Mouse (Mus musculus) forebrain, postnatal 0 days (tissue): ENCODE measurements at regions not wholly inside any gene's neighbourhood (a gene's known extent, or its start where the extent isn't known, plus 50 kb on each side); places are given as distances from the start of the nearest gene placed in this dataset.

Experiments used
- ATAC-seq: fragments of 200-750 bp; cut with Nextera tagmentation; 2 replicates; pipeline ENCODE4 v1.8.0; 2017; ENCODE audit warnings: mild to moderate bottlenecking, moderate library complexity
- DNase-seq: peaks from one replicate; pipeline ENCODE4 v3.0.0-alpha.2; 2015
- H3K27ac ChIP-seq: fragments of 300-500 bp; sonication (generic); 2 replicates; pipeline ENCODE4 v1.5.1; 2014; ENCODE audit warnings: low read depth, mild to moderate bottlenecking, antibody characterized with exemption, low read length, moderate library complexity, mixed read lengths
- H3K27me3 ChIP-seq: fragments of 300-500 bp; sonication (generic); 2 replicates; pipeline ENCODE4 v1.6.1; 2014; ENCODE audit warnings: mild to moderate bottlenecking, low read length, mixed read lengths; ENCODE audit not compliant: insufficient read depth
- H3K36me3 ChIP-seq: fragments of 300-500 bp; sonication (generic); 2 replicates; pipeline ENCODE4 v1.6.1; 2014; ENCODE audit warnings: mild to moderate bottlenecking, moderate library complexity; ENCODE audit not compliant: insufficient read depth
- H3K4me1 ChIP-seq: fragments of 300-500 bp; sonication (generic); 2 replicates; pipeline ENCODE4 v1.6.1; 2014; ENCODE audit warnings: antibody characterized with exemption; ENCODE audit not compliant: insufficient read depth
- H3K4me2 ChIP-seq: fragments of 300-500 bp; sonication (generic); 2 replicates; pipeline ENCODE4 v1.6.1; 2014; ENCODE audit warnings: low read depth, mild to moderate bottlenecking, moderate library complexity
- H3K4me3 ChIP-seq: fragments of 300-500 bp; sonication (generic); 2 replicates; pipeline ENCODE4 v1.5.1; 2014; ENCODE audit warnings: low read depth, low read length, mixed read lengths
- H3K9ac ChIP-seq: fragments of 300-500 bp; sonication (generic); 2 replicates; pipeline ENCODE4 v1.6.1; 2014; ENCODE audit warnings: mild to moderate bottlenecking
- H3K9me3 ChIP-seq: fragments of 300-500 bp; sonication (generic); 2 replicates; pipeline ENCODE4 v1.6.1; 2016; ENCODE audit warnings: low read length
- CTCF ChIP-seq: sonication (generic); IDR thresholded peaks from 2 replicates; pipeline ENCODE4 v1.5.1; 2016; ENCODE audit warnings: antibody characterized with exemption, control low read depth, low read depth
- whole genome bisulfite sequencing: fragments of 180-500 bp; shearing (Covaris S2); extraction: QIAGEN DNeasy Blood & Tissue Kit; methylation state at CpG from one replicate; pipeline ENCODE4 v1.1.7; 2014; 5-methylcytosine and 5-hydroxymethylcytosine counted together

DNA sequence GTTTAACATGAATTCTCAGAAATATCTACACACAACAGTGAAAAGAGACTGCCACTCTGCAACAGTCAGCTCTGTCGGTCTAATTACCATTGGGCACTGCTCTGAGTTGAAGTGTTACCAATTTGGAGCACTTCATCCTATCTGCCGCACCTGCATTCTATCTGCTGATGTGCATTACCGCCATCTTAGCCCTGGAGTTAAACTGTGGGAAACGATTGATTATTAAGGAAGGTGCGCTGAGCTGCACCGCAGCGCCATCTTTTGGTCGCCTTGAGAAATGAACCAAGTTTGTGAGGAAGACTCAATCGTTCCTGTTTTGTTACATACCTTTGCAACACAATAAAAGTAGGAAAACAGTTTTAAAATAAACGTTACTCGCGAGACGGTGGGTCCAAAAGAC is 110.5 kb downstream of the Rergl start:
- H3K4me2 ChIP-seq: 0 out of 2 replicates have a peak overlapping the region, but pooled peaks have one; percentile 18
- H3K36me3 ChIP-seq: no peaks in the 10 kb centered on the region
- H3K27me3 ChIP-seq: no peaks in the 10 kb centered on the region
- TF ChIP-seq CTCF: peak; percentile 91
- ATAC-seq (peak; percentile 71; the same call in 1 of the 2 replicates), DNase-seq (peak; percentile 83)
- 5% methylated on average over 13 of the region's 13 CpGs for WGBS
- no peaks in the 10 kb centered on the region for H3K4me1 ChIP-seq
- H3K27ac ChIP-seq: no peak overlapping the region
- H3K9ac ChIP-seq: no peak overlapping the region
- no peaks in the 10 kb centered on the region for H3K9me3 ChIP-seq
- no peak overlapping the region for H3K4me3 ChIP-seq

DNA sequence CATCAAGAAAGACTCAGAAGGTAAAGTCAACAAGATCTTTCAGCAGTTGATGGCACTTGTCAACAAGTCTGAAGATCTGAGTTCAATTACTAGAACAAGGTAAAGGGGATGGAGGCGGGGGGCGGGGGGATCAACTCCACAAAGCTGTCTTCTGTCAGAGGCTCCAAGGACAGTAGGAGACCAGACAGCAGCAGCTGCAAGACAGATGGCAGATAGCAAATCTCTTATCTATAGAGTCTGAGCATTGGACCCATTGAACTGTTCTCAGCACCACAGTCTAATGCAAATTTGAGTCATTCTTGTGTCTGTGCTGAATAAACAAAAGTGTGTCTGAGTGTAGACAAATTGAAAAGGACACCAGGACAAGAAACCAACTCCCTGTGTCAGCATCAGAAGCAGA is 150.8 kb downstream of the Rergl start:
- Histone ChIP-seq H3K4me1 (no peaks in the 10 kb centered on the region), H3K4me3 (no peak overlapping the region), H3K9me3 (no peaks in the 10 kb centered on the region), H3K27ac (no peak overlapping the region), H3K4me2 (no peak overlapping the region), H3K27me3 (no peaks in the 10 kb centered on the region), H3K36me3 (no peaks in the 10 kb centered on the region), H3K9ac (no peak overlapping the region)
- no peak for DNase-seq
- no peak for ATAC-seq
- WGBS: 98% methylated on average over 2 of the region's 2 CpGs
- TF ChIP-seq CTCF: no peak

DNA sequence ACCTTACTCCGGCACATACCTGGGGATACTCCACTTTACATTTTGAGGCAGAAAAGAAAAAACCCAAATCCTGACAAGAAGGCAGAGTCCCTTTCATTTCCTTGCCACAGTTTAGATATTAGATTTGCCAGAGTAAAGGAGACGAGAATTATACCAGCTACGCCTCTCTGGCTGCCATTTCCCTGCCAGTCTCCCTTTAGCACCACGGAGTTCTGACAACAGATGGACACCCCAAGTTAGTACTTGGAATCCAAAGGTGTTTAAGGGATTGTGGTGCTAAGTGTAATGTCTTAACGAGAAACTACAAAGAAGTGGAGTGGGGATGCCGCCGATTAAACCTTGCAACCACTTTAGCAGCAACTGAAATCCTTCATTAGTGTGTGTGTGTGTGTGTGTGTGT is 176.6 kb downstream of the Rergl start:
- H3K9ac ChIP-seq: no peak overlapping the region
- DNase-seq (no peak), ATAC-seq (peak; percentile 45; the same call in 1 of the 2 replicates)
- H3K4me2 ChIP-seq: no peak overlapping the region
- H3K27ac ChIP-seq: no peak overlapping the region
- no peak for TF ChIP-seq CTCF
- H3K36me3 ChIP-seq: no peaks in the 10 kb centered on the region
- no peaks in the 10 kb centered on the region for H3K27me3 ChIP-seq
- H3K4me1 ChIP-seq: no peaks in the 10 kb centered on the region
- no peaks in the 10 kb centered on the region for H3K9me3 ChIP-seq
- no peak overlapping the region for H3K4me3 ChIP-seq
- 65% methylated on average over 7 of the region's 7 CpGs for WGBS

DNA sequence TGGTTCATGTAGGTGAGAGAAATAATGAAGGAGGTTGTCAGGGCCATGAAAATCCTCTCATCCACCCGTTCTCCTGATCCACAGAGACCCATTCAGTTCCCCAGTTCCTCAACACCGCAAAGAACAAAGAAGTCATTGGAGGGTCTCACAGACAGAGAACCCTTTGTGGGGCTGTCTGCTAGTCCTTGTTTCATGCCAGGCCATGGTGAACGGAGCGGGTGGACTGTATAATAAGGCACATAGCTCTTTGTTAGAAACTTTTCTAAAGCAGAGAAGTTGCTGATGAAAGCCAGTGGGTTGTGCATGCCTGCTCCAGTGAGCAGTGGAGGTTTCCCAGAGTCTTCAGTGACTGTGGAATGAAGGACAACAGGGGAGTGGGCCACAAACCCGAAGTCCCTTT is 194.1 kb downstream of the Rergl start:
- H3K36me3 ChIP-seq: no peaks in the 10 kb centered on the region
- H3K27ac ChIP-seq: no peak overlapping the region
- peak; percentile 93 for ATAC-seq
- TF ChIP-seq CTCF: no peak
- H3K27me3 ChIP-seq: no peaks in the 10 kb centered on the region
- WGBS: 12% methylated on average over 5 of the region's 5 CpGs
- no peak overlapping the region for H3K4me2 ChIP-seq
- no peaks in the 10 kb centered on the region for H3K4me1 ChIP-seq
- H3K9me3 ChIP-seq: no peaks in the 10 kb centered on the region
- no peak overlapping the region for H3K9ac ChIP-seq
- no peak overlapping the region for H3K4me3 ChIP-seq
- no peak for DNase-seq

DNA sequence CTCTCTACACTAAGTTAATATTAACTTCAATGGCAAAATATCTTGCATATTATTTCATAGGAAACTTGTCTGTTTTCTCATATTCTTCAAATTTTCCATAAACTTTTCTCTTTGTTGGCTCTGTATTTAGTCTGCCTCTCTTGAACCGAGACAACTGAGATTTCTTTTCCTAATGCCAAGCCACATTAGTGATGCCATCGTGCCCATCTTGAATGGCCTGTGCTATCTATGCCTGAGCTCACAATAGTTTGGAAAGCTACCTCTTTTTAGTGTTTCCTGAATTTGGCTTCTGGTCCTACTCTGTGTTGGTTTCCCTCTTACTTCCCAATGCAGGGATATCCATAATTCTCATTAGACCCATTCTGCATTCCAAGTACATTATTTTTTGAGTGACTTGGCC is 197.5 kb downstream of the Rergl start:
- Histone ChIP-seq H3K27ac (no peak overlapping the region), H3K4me1 (no peaks in the 10 kb centered on the region), H3K27me3 (no peaks in the 10 kb centered on the region), H3K4me2 (no peak overlapping the region), H3K9me3 (no peaks in the 10 kb centered on the region), H3K4me3 (no peak overlapping the region), H3K36me3 (no peaks in the 10 kb centered on the region), H3K9ac (no peak overlapping the region)
- WGBS: 64% methylated on average over 2 of the region's 2 CpGs
- TF ChIP-seq CTCF: no peak
- ATAC-seq: no peak
- no peak for DNase-seq

DNA sequence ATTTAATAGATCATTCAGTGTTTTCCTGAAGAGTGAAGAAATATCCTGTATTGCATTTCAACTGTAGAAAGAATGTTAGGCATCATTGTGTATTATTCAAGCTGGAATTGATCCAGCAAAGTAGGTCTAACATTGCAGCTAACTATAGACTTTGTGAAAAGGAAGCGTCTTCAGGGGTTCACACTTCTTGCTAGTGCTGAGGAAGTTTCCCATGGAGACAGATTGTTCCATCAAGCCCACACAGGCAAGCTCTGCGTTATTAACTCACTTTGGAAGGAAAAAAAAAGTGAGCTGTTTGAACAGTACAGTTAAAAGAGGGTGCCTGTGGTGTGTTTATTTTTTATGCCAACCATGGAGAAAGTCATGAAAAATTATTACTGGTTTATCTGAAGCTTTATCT is 206.1 kb downstream of the Rergl start:
- no peak overlapping the region for H3K9ac ChIP-seq
- H3K27ac ChIP-seq: no peak overlapping the region
- no peaks in the 10 kb centered on the region for H3K36me3 ChIP-seq
- peak; percentile 40; the same call in 1 of the 2 replicates for ATAC-seq
- 34% methylated on average over 2 of the region's 2 CpGs for WGBS
- H3K4me2 ChIP-seq: no peak overlapping the region
- no peaks in the 10 kb centered on the region for H3K27me3 ChIP-seq
- peak; percentile 8 for DNase-seq
- H3K9me3 ChIP-seq: no peaks in the 10 kb centered on the region
- TF ChIP-seq CTCF: no peak
- H3K4me3 ChIP-seq: no peak overlapping the region
- no peaks in the 10 kb centered on the region for H3K4me1 ChIP-seq

DNA sequence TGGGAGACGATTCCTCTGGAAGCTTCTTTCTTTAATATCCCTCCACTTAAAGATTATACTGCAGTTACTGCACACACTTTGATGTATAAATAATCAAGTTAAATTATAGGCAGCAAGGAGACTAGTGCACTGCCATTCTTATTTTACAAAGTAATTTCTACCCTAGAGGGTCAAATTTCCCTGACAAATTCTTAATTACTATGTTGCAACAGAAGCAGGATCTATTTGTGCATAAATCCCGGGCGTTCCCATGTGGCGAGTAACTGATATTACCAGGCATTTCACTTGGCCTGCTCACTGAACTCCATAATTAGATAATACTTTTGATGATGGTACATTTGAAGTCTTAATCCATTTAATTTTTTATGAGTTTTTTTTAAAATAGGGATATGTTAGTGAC is 222.7 kb downstream of the Rergl start:
- ATAC-seq: no peak
- WGBS: 62% methylated on average over 4 of the region's 4 CpGs

DNA sequence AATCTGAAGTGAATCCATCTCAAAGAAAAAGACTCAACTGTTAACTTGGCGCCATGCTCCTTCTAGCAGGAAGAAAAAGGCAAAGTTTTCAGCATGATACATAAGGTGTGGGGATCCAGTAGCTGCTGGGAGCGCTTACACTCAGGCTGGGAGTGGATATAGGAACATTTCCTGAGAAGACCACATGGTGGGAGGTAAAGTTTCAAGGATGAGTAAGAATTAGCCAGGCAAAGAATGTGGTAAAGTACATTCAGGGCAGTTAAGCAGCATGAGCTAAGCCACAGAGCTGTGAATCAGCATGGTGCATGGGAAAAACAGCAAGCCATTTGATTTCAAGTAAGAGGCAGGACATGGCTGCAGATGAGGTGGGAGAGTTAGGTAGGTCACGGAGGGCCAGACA is 226.3 kb downstream of the Rergl start:
- no peak for TF ChIP-seq CTCF
- ATAC-seq (no peak), DNase-seq (no peak)
- WGBS: 74% methylated on average over 3 of the region's 3 CpGs
- no peak overlapping the region for H3K27ac ChIP-seq
- no peaks in the 10 kb centered on the region for H3K27me3 ChIP-seq
- H3K4me3 ChIP-seq: no peak overlapping the region
- H3K9me3 ChIP-seq: no peaks in the 10 kb centered on the region
- H3K36me3 ChIP-seq: no peaks in the 10 kb centered on the region
- no peak overlapping the region for H3K9ac ChIP-seq
- no peak overlapping the region for H3K4me2 ChIP-seq
- no peaks in the 10 kb centered on the region for H3K4me1 ChIP-seq

More for the DNA sequence above, 222.7 kb downstream of the Rergl start:
- Histone ChIP-seq H3K9me3 (no peaks in the 10 kb centered on the region), H3K4me2 (no peak overlapping the region), H3K27ac (no peak overlapping the region), H3K27me3 (no peaks in the 10 kb centered on the region), H3K4me1 (no peaks in the 10 kb centered on the region), H3K36me3 (no peaks in the 10 kb centered on the region), H3K9ac (no peak overlapping the region), H3K4me3 (no peak overlapping the region)
- no peak for TF ChIP-seq CTCF
- DNase-seq: no peak
